Mouse (Mus musculus): ENCODE measurements around the gene Lhfpl5. TPM values are rescaled to one million over a fixed set of nuclear protein-coding genes. Genes with fewer than 3 reads are reported as not detected.

Lhfpl5 gene
- total RNA-seq, 1 experiment from 2014 or later = not detected

GRCm38 (mm10) chr17:28618775-28619174 lies 43.3 kb downstream of the Lhfpl5 start:
- no peak for ATAC-seq (replicated peaks; ENCODE audit: insufficient number of reproducible peaks, low FRiP score, low TSS enrichment, poor library complexity, severe bottlenecking)

GRCm38 (mm10) chr17:28621381-28622299 lies 46.2 kb downstream of the Lhfpl5 start:
- ATAC-seq (replicated peaks; ENCODE audit: insufficient number of reproducible peaks, low FRiP score, low TSS enrichment, poor library complexity, severe bottlenecking) = peak; percentile 41

GRCm38 (mm10) chr17:28622300-28622759 lies 46.9 kb downstream of the Lhfpl5 start, which contains the start of gene Srpk1:
Gene Srpk1, minus strand, starts transcription at chr17:28622709.
- ATAC-seq (replicated peaks; ENCODE audit: insufficient number of reproducible peaks, low FRiP score, low TSS enrichment, poor library complexity, severe bottlenecking) = peak; percentile 81

DNA sequence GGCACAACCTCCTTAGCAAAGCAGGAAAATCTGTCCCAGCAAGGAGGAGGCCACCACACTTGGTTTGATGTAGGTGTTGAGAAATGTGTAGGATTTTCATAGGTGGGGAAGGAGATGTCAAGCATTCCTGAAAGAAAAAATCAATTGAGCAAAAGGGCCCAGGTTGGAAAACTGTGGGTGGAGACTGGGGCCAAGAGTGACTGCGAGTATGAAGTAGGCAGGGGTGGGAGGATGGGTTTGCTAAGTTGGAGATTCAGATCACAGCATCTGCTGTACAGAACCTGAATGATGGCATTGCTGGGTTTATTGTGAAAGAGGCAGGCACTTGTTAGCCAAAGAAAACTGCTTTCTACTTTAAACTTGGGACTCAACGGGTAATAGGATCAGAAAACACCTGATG lies 49.4 kb downstream of the Lhfpl5 start:
- no peak for ATAC-seq (replicated peaks; ENCODE audit: insufficient number of reproducible peaks, low FRiP score, low TSS enrichment, poor library complexity, severe bottlenecking)

DNA sequence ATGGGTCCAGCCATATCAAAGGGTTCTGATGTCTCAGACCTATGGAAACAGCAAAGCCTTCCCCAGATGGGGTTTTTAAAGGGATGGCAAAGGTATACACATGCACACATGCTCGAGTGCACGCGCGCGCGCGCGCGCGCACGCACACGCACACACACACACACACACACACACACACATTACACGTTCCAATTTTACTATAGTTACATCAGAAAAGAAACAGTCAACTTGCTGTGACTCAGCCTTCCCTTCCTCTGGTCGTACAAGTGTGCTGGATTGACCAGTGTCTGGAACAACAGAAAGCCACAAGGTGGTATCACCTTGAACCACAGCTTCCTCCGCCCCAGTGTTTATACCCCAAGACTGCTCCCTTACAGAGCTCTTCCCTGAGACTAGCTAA lies 49.9 kb downstream of the Lhfpl5 start:
- ATAC-seq (replicated peaks; ENCODE audit: insufficient number of reproducible peaks, low FRiP score, low TSS enrichment, poor library complexity, severe bottlenecking) = no peak

GRCm38 (mm10) chr17:28626937-28627336 lies 51.5 kb downstream of the Lhfpl5 start:
- ATAC-seq (replicated peaks; ENCODE audit: insufficient number of reproducible peaks, low FRiP score, low TSS enrichment, poor library complexity, severe bottlenecking) = no peak

- no peak for ATAC-seq (replicated peaks; ENCODE audit: insufficient number of reproducible peaks, low FRiP score, low TSS enrichment, poor library complexity, severe bottlenecking)
These were observed 53.0 kb downstream of the Lhfpl5 start for GRCm38 (mm10) chr17:28628248-28629124.

DNA sequence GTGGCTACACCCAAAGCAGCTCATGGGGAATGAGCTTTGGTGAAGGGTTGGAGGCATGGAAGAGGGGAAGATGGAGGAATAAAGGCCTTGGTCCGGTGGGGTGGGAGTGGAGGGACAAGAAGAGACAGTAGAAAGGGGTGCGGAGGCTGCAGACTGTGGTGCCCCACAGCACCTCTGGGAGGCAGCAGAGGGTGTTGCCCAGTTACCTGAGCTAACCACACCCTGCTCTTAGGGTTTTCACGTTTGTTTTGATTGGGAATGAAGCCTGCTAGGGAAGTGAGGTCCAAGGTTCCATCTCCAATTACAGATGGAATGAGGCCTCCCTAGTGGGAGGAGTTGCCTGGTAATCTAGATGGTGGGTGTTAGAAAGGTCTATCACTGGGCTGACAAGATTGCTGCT lies 53.7 kb downstream of the Lhfpl5 start:
- ATAC-seq (replicated peaks; ENCODE audit: insufficient number of reproducible peaks, low FRiP score, low TSS enrichment, poor library complexity, severe bottlenecking) = no peak

Other genes starting within 250 kb of the Lhfpl5 start
- gene Rpl10a, start 247.2 kb upstream of the Lhfpl5 start, total RNA-seq (2017) = 363 to 372 TPM (median 364 TPM) in 3 replicates
- not detected in 3 replicates for gene Tead3, start 224.8 kb upstream of the Lhfpl5 start, total RNA-seq (2017)
- not detected in 3 replicates for gene Tulp1, start 210.4 kb upstream of the Lhfpl5 start, total RNA-seq (2017)
- gene Fkbp5, start 58.1 kb upstream of the Lhfpl5 start, total RNA-seq (2017) = 9.1 to 23.2 TPM (median 11.9 TPM) in 3 replicates
- gene Armc12, start 44.8 kb upstream of the Lhfpl5 start, total RNA-seq (2017) = 2.2 TPM in 1 of 3 replicates, not detected in the others
- not detected in 3 replicates for gene Clpsl2, start 26.2 kb upstream of the Lhfpl5 start, total RNA-seq (2017)
- not detected in 3 replicates for gene Clps, start 14.9 kb upstream of the Lhfpl5 start, total RNA-seq (2017)
- 82.1 to 102 TPM (median 82.6 TPM) in 3 replicates for gene Srpk1, start 47.1 kb downstream of the Lhfpl5 start, total RNA-seq (2017)
- 0.97 to 1.5 TPM in 2 of 3 replicates, not detected in the other for gene Slc26a8, start 114.6 kb downstream of the Lhfpl5 start, total RNA-seq (2017)
- gene Mapk14, start 115.7 kb downstream of the Lhfpl5 start, total RNA-seq (2017) = 157 to 202 TPM (median 181 TPM) in 3 replicates
- 10.1 to 17.4 TPM in 2 of 3 replicates, not detected in the other for gene AC170998.1, start 150.4 kb downstream of the Lhfpl5 start, total RNA-seq (2017)
- gene Mapk13, start 193.7 kb downstream of the Lhfpl5 start, total RNA-seq (2017) = 1.5 to 2.3 TPM (median 1.8 TPM) in 3 replicates
- gene Brpf3, start 225.4 kb downstream of the Lhfpl5 start, total RNA-seq (2017) = 6.7 to 16.8 TPM (median 7.3 TPM) in 3 replicates

Data from monocyte, adult 5-6 weeks (primary cell).